Mouse (Mus musculus) liver, embryonic 15.5 days (tissue): ENCODE results near the gene Afm. TPM values are rescaled to one million over a fixed set of nuclear protein-coding genes. Genes with fewer than 3 reads are reported as not detected.

Experiments
- ATAC-seq: fragments of 200-750 bp; cut with Nextera tagmentation; 2 replicates; pipeline ENCODE4 v1.8.0; 2017; ENCODE audit warnings: moderate number of reproducible peaks, mild to moderate bottlenecking, moderate library complexity; ENCODE audit not compliant: insufficient read depth
- H3K27ac ChIP-seq: fragments of 300-500 bp; sonication (generic); replicated peaks from 2 replicates; pipeline ENCODE4 v1.5.1; 2015; ENCODE audit warnings: mild to moderate bottlenecking, inconsistent platforms
- H3K27me3 ChIP-seq: fragments of 300-500 bp; sonication (generic); 2 replicates; pipeline ENCODE4 v1.6.1; 2015; ENCODE audit warnings: mild to moderate bottlenecking, inconsistent platforms
- H3K36me3 ChIP-seq: fragments of 300-500 bp; sonication (generic); replicated peaks from 2 replicates; pipeline ENCODE4 v1.6.1; 2015; ENCODE audit warnings: moderate library complexity, mild to moderate bottlenecking, inconsistent platforms
- H3K4me1 ChIP-seq: fragments of 300-500 bp; sonication (generic); replicated peaks from 2 replicates; pipeline ENCODE4 v1.6.1; 2015; ENCODE audit warnings: inconsistent platforms
- H3K4me2 ChIP-seq: fragments of 300-500 bp; sonication (generic); 2 replicates; pipeline ENCODE4 v1.6.1; 2015; ENCODE audit warnings: moderate library complexity, mild to moderate bottlenecking, inconsistent platforms
- H3K4me3 ChIP-seq: fragments of 300-500 bp; sonication (generic); replicated peaks from 2 replicates; pipeline ENCODE4 v1.5.1; 2015; ENCODE audit warnings: mild to moderate bottlenecking, inconsistent platforms
- H3K9ac ChIP-seq: fragments of 300-500 bp; sonication (generic); 2 replicates; pipeline ENCODE4 v1.6.1; 2015; ENCODE audit warnings: moderate library complexity, mild to moderate bottlenecking, inconsistent platforms
- H3K9me3 ChIP-seq: fragments of 300-500 bp; sonication (generic); replicated peaks from 2 replicates; pipeline ENCODE4 v1.6.1; 2016; ENCODE audit warnings: inconsistent platforms
- WGBS: fragments of 180-500 bp; shearing (Covaris S2); methylation state at CpG from one replicate; pipeline ENCODE4 v1.1.7; 2015; ENCODE audit warnings: mixed read lengths; ENCODE audit not compliant: insufficient replicate concordance; 5-methylcytosine and 5-hydroxymethylcytosine counted together
- polyA plus RNA-seq: library from polyadenylated mRNA; unstranded; fragments of >200 nt; fragmentation: Nextera tagmentation; extraction: Ambion mirVana; gene quantifications from 2 replicates; pipeline ENCODE4 v1.2.1, GENCODE M21; 2015

Afm gene
- polyA plus RNA-seq, 1 experiment from 2014 or later = 22.4 TPM

- no peaks in the 10 kb centered on the region for H3K36me3 ChIP-seq
- ATAC-seq = no peak
- 0 out of 2 replicates have a peak, but pooled peaks cover 3% of the 10 kb centered on the region for H3K4me1 ChIP-seq
- no peak overlapping the region for H3K4me3 ChIP-seq
- H3K27me3 ChIP-seq = no peaks in the 10 kb centered on the region
- WGBS = 35% methylated on average over 3 of the region's 3 CpGs
- no peaks in the 10 kb centered on the region for H3K9me3 ChIP-seq
- no peak overlapping the region for H3K4me2 ChIP-seq
- no peak overlapping the region for H3K9ac ChIP-seq
- H3K27ac ChIP-seq = no peak overlapping the region
Observed at GRCm38 (mm10) chr5:90556052-90556451, 37.3 kb downstream of the Afm start.

GRCm38 (mm10) chr5:90560743-90561142, 42.0 kb downstream of the Afm start, which contains the start of gene 5830473C10Rik:
TSS of gene 5830473C10Rik (plus strand) at chr5:90561107.
- H3K36me3 ChIP-seq = no peaks in the 10 kb centered on the region
- H3K27me3 ChIP-seq = no peaks in the 10 kb centered on the region
- H3K9ac ChIP-seq = no peak within 1 kb of the TSS
- H3K4me2 ChIP-seq = no peak within 1 kb of the TSS
- H3K4me3 ChIP-seq = no peak within 1 kb of the TSS
- WGBS = 59% methylated on average over 6 of the region's 6 CpGs
- peak; percentile 67 for ATAC-seq
- H3K4me1 ChIP-seq = no peaks in the 10 kb centered on the region
- H3K27ac ChIP-seq = peak within 1 kb of the TSS; percentile 54; the same call in 1 of the 2 replicates
- no peaks in the 10 kb centered on the region for H3K9me3 ChIP-seq

GRCm38 (mm10) chr5:90561721-90562275, 43.1 kb downstream of the Afm start:
- 76% methylated on average over 11 of the region's 11 CpGs for WGBS
- Histone ChIP-seq H3K4me1 (peaks cover under 1% of the 10 kb centered on the region; the same call in 1 of the 2 replicates), H3K27me3 (no peaks in the 10 kb centered on the region), H3K4me2 (no peak overlapping the region), H3K9me3 (no peaks in the 10 kb centered on the region), H3K4me3 (no peak overlapping the region), H3K27ac (no peak overlapping the region), H3K36me3 (no peaks in the 10 kb centered on the region), H3K9ac (no peak overlapping the region)
- ATAC-seq = no peak

GRCm38 (mm10) chr5:90562880-90563279, 44.1 kb downstream of the Afm start:
- Histone ChIP-seq H3K36me3 (no peaks in the 10 kb centered on the region), H3K9me3 (no peaks in the 10 kb centered on the region), H3K4me3 (no peak overlapping the region), H3K9ac (no peak overlapping the region), H3K27me3 (no peaks in the 10 kb centered on the region), H3K4me1 (peaks cover 8% of the 10 kb centered on the region), H3K4me2 (no peak overlapping the region), H3K27ac (no peak overlapping the region)
- no peak for ATAC-seq
- WGBS = 61% methylated on average over 4 of the region's 4 CpGs

GRCm38 (mm10) chr5:90564161-90564560, 45.4 kb downstream of the Afm start:
- H3K4me2 ChIP-seq = no peak overlapping the region
- H3K9ac ChIP-seq = no peak overlapping the region
- no peak overlapping the region for H3K27ac ChIP-seq
- H3K36me3 ChIP-seq = no peaks in the 10 kb centered on the region
- H3K4me1 ChIP-seq = peaks cover 10% of the 10 kb centered on the region
- WGBS = 66% methylated on average over 4 of the region's 4 CpGs
- no peaks in the 10 kb centered on the region for H3K9me3 ChIP-seq
- H3K27me3 ChIP-seq = no peaks in the 10 kb centered on the region
- no peak for ATAC-seq
- no peak overlapping the region for H3K4me3 ChIP-seq

- ATAC-seq = no peak
- no peak overlapping the region for H3K27ac ChIP-seq
- no peak overlapping the region for H3K9ac ChIP-seq
- 54% methylated on average over 6 of the region's 6 CpGs for WGBS
- no peaks in the 10 kb centered on the region for H3K9me3 ChIP-seq
- no peak overlapping the region for H3K4me3 ChIP-seq
- no peaks in the 10 kb centered on the region for H3K27me3 ChIP-seq
- H3K4me2 ChIP-seq = no peak overlapping the region
- H3K36me3 ChIP-seq = no peaks in the 10 kb centered on the region
- H3K4me1 ChIP-seq = peaks cover 13% of the 10 kb centered on the region
Observed at GRCm38 (mm10) chr5:90565205-90565604, 46.5 kb downstream of the Afm start.

- Histone ChIP-seq H3K4me2 (no peak overlapping the region), H3K9ac (no peak overlapping the region), H3K36me3 (no peaks in the 10 kb centered on the region), H3K27me3 (no peaks in the 10 kb centered on the region), H3K4me1 (peaks cover 13% of the 10 kb centered on the region), H3K9me3 (no peaks in the 10 kb centered on the region), H3K4me3 (no peak overlapping the region), H3K27ac (peak overlapping the region; percentile 64)
- WGBS = 49% methylated on average over 5 of the region's 5 CpGs
- no peak for ATAC-seq
Observed at GRCm38 (mm10) chr5:90567788-90568187, 49.1 kb downstream of the Afm start.

GRCm38 (mm10) chr5:90568338-90568737, 49.6 kb downstream of the Afm start:
- no peaks in the 10 kb centered on the region for H3K36me3 ChIP-seq
- H3K27ac ChIP-seq = peak overlapping the region; percentile 64; the same call in 1 of the 2 replicates

GRCm38 (mm10) chr5:90571216-90571615, 52.5 kb downstream of the Afm start:
- Histone ChIP-seq H3K4me2 (no peak overlapping the region), H3K9me3 (no peaks in the 10 kb centered on the region), H3K27ac (no peak overlapping the region), H3K27me3 (no peaks in the 10 kb centered on the region), H3K9ac (no peak overlapping the region), H3K4me1 (peaks cover 13% of the 10 kb centered on the region), H3K36me3 (no peaks in the 10 kb centered on the region), H3K4me3 (no peak overlapping the region)
- no peak for ATAC-seq
- WGBS = 55% methylated on average over 3 of the region's 3 CpGs

More at GRCm38 (mm10) chr5:90568338-90568737, 49.6 kb downstream of the Afm start:
- Histone ChIP-seq H3K4me2 (no peak overlapping the region), H3K27me3 (no peaks in the 10 kb centered on the region), H3K9me3 (no peaks in the 10 kb centered on the region), H3K4me3 (no peak overlapping the region), H3K4me1 (peaks cover 13% of the 10 kb centered on the region), H3K9ac (no peak overlapping the region)
- ATAC-seq = peak; percentile 83

GRCm38 (mm10) chr5:90577751-90578150, 59.0 kb downstream of the Afm start:
- no peaks in the 10 kb centered on the region for H3K36me3 ChIP-seq
- H3K4me2 ChIP-seq = no peak overlapping the region
- no peak overlapping the region for H3K27ac ChIP-seq
- no peaks in the 10 kb centered on the region for H3K9me3 ChIP-seq
- H3K27me3 ChIP-seq = no peaks in the 10 kb centered on the region
- WGBS = 67% methylated on average over 9 of the region's 9 CpGs
- H3K4me1 ChIP-seq = peaks cover 7% of the 10 kb centered on the region; the same call in 1 of the 2 replicates
- ATAC-seq = no peak
- H3K4me3 ChIP-seq = no peak overlapping the region
- no peak overlapping the region for H3K9ac ChIP-seq

GRCm38 (mm10) chr5:90579556-90579955, 60.8 kb downstream of the Afm start:
- no peak overlapping the region for H3K27ac ChIP-seq
- H3K4me2 ChIP-seq = no peak overlapping the region
- WGBS = 73% methylated on average over 9 of the region's 9 CpGs
- no peaks in the 10 kb centered on the region for H3K27me3 ChIP-seq
- H3K9me3 ChIP-seq = no peaks in the 10 kb centered on the region
- H3K9ac ChIP-seq = no peak overlapping the region
- H3K36me3 ChIP-seq = no peaks in the 10 kb centered on the region
- H3K4me3 ChIP-seq = no peak overlapping the region
- no peak for ATAC-seq
- peaks cover 7% of the 10 kb centered on the region; the same call in 1 of the 2 replicates for H3K4me1 ChIP-seq

GRCm38 (mm10) chr5:90582179-90582578, 63.4 kb downstream of the Afm start:
- no peak overlapping the region for H3K27ac ChIP-seq
- H3K4me3 ChIP-seq = no peak overlapping the region
- peak; percentile 44; the same call in 1 of the 2 replicates for ATAC-seq
- H3K36me3 ChIP-seq = no peaks in the 10 kb centered on the region
- H3K27me3 ChIP-seq = no peaks in the 10 kb centered on the region
- H3K4me2 ChIP-seq = no peak overlapping the region
- H3K9me3 ChIP-seq = no peaks in the 10 kb centered on the region
- H3K4me1 ChIP-seq = peaks cover 7% of the 10 kb centered on the region; the same call in 1 of the 2 replicates
- no peak overlapping the region for H3K9ac ChIP-seq
- WGBS = 59% methylated on average over 6 of the region's 6 CpGs
